Mouse (Mus musculus) forebrain, embryonic 10.5 days (tissue): Measurements from ENCODE around the gene Hist2h3b. TPM values are rescaled to one million over a fixed set of nuclear protein-coding genes. Genes with fewer than 3 reads are reported as not detected.
"Not testable (repeated sequence)": the region's sequence is repeated elsewhere in the genome, so short reads cannot be mapped to it uniquely, and the experiment has no call there.

Experiments
- DNase-seq: peaks from one replicate; pipeline ENCODE4 v3.0.0-alpha.2; 2017; ENCODE audit warnings: low spot score; ENCODE audit errors: extremely low spot score
- H3K27ac ChIP-seq: fragments of 300-500 bp; sonication (generic); 2 replicates; pipeline ENCODE4 v1.5.1; 2016; ENCODE audit warnings: mild to moderate bottlenecking
- H3K27me3 ChIP-seq: fragments of 300-500 bp; sonication (generic); 2 replicates; pipeline ENCODE4 v1.6.1; 2016; ENCODE audit warnings: mild to moderate bottlenecking; ENCODE audit not compliant: poor library complexity, severe bottlenecking
- H3K36me3 ChIP-seq: fragments of 300-500 bp; sonication (generic); replicated peaks from 2 replicates; pipeline ENCODE4 v1.6.1; 2016; ENCODE audit warnings: mild to moderate bottlenecking, moderate library complexity
- H3K4me1 ChIP-seq: fragments of 300-500 bp; sonication (generic); 2 replicates; pipeline ENCODE4 v1.6.1; 2016
- H3K4me3 ChIP-seq: fragments of 300-500 bp; sonication (generic); 2 replicates; pipeline ENCODE4 v1.5.1; 2016; ENCODE audit warnings: mild to moderate bottlenecking, moderate library complexity
- H3K9me3 ChIP-seq: fragments of 300-500 bp; sonication (generic); 2 replicates; pipeline ENCODE4 v1.6.1; 2016; ENCODE audit warnings: mild to moderate bottlenecking, moderate library complexity
- WGBS: fragments of 180-500 bp; shearing (Covaris S2); methylation state at CpG from one replicate; pipeline ENCODE4 v1.1.7; 2016; 5-methylcytosine and 5-hydroxymethylcytosine counted together
- polyA plus RNA-seq: library from polyadenylated mRNA; unstranded; fragments of >200 nt; fragmentation: Nextera tagmentation; extraction: Ambion mirVana; gene quantifications from 2 replicates; pipeline ENCODE4 v1.2.1, GENCODE M21; 2016

Hist2h3b gene
- 48.0 and 48.8 TPM in 2 replicates for polyA plus RNA-seq

DNA sequence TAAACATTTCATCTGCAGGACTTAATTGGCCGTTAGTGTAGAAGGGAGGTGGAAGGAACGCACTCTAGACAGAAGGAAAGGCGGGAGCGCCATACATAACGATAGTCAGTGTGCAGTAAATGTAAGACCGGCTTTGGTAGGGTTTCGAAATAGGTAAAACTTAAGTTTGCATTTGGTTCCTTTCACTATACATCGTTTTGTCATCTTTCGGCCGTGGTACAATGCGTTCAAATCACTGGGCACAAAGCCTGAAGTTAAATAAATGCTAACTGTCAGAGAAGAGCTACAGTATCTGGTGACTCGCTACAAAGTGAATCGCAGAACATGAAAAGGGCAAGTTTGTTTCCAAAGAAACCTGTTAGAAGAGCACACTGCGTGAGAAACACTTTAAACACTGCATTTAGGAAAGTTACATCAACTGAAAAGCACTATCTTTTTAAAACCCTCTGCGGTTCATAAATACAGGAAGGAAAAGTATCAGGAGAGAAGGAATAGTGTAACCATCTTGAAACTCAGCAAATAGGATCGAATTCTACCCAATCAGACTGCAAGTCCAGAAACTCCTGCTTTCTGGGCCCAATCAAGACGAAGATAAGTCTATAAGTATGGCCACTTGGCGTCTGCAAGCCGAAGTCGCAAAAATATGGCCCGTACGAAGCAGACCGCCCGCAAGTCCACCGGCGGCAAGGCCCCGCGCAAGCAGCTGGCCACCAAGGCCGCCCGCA, at the start of gene Hist2h3b:
Gene Hist2h3b, plus strand, starts transcription at position 604 of the 725 bp plus-strand sequence.
- WGBS: 27% methylated on average over 30 of the region's 30 CpGs
- Histone ChIP-seq H3K4me1 (peaks cover 41% of the 10 kb centered on the region), H3K27ac (peak within 1 kb of the TSS; percentile 96), H3K27me3 (no peaks in the 10 kb centered on the region), H3K9me3 (no peaks in the 10 kb centered on the region), H3K36me3 (no peaks in the 10 kb centered on the region), H3K4me3 (peak within 1 kb of the TSS; percentile 67)
- peak; percentile 75 for DNase-seq

DNA sequence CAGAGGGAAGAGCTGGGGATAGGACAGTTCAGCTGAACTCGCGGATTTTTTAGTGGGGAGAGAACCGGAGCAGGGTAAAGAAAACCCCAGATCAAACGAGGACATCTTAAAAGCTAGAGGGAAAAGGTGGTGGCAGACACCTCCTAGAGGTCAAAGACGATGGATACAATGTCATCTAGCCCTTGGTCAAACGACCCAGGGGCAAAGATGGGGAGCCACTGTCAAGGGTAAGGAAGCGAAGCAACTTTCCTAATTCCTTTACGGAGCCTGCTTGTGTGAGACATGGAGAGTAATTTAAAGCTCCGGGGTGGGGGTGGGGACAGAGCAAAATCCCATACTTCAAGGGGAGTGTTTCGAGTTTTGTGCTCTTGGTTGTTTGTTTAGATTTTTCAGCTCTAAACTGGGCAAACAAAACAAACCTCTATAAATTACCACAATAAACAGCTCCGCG, 49.2 kb upstream of the Hist2h3b start:
- Histone ChIP-seq H3K27me3 (no peaks in the 10 kb centered on the region), H3K4me3 (peak overlapping the region; percentile 69), H3K4me1 (peaks cover 60% of the 10 kb centered on the region), H3K9me3 (no peaks in the 10 kb centered on the region), H3K27ac (peak overlapping the region; percentile 95), H3K36me3 (no peaks in the 10 kb centered on the region)
- WGBS: under 1% methylated on average over 12 of the region's 12 CpGs
- DNase-seq: peak; percentile 54

DNA sequence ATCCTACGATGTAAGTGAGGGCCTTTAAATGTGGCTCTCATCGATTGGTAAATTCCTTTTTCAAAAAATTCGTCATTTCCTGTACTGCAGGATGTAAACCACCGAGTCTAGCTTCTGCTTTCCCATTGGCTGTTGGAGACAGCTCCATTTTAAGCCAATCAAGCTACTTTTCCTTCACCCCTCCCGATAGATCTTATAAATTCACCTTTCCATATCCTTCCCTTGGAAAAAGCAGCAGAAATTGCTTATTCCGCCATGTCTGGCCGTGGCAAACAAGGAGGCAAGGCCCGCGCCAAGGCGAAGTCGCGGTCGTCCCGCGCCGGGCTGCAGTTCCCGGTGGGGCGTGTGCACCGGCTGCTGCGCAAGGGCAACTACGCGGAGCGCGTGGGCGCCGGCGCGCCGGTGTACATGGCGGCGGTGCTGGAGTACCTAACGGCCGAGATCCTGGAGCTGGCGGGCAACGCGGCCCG, 48.8 kb upstream of the Hist2h3b start, which contains the start of the genes Bola1 and Hist2h2ab:
Gene Bola1, minus strand, starts transcription at position 49 of the 470 bp plus-strand sequence.
Gene Hist2h2ab, plus strand, starts transcription at position 205 of the 470 bp plus-strand sequence.
- H3K36me3 ChIP-seq: no peaks in the 10 kb centered on the region
- H3K4me1 ChIP-seq: peaks cover 64% of the 10 kb centered on the region
- WGBS: under 1% methylated on average over 37 of the region's 37 CpGs
- H3K4me3 ChIP-seq: peak within 1 kb of the TSS; percentile 69
- H3K27me3 ChIP-seq: no peaks in the 10 kb centered on the region
- H3K27ac ChIP-seq: peak within 1 kb of the TSS; percentile 95
- H3K9me3 ChIP-seq: no peaks in the 10 kb centered on the region
- peak; percentile 75 for DNase-seq

DNA sequence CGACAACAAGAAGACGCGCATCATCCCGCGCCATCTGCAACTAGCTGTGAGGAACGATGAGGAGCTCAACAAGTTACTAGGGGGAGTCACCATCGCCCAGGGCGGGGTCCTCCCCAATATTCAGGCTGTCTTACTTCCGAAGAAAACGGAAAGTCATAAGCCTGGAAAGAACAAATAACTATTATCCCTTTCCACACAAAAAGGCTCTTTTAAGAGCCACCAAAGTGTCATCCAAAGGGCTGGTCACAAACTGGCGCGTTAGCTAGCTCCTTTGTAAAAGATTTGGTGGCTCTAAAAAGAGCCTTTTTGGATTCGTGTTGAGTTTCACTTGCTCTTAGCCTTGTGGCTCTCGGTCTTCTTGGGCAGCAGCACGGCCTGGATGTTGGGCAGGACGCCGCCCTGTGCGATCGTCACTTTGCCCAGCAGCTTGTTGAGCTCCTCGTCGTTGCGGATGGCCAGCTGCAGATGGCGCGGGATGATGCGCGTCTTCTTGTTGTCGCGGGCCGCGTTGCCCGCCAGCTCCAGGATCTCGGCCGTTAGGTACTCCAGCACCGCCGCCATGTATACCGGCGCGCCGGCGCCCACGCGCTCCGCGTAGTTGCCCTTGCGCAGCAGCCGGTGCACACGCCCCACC, 48.2 kb upstream of the Hist2h3b start:
- not testable (repeated sequence) for H3K36me3 ChIP-seq, H3K9me3 ChIP-seq, H3K27me3 ChIP-seq
- DNase-seq: peak; percentile 60
- peak overlapping the region; percentile 69 for H3K4me3 ChIP-seq
- under 1% methylated on average over 43 of the region's 47 CpGs for WGBS
- H3K4me1 ChIP-seq: peaks cover 70% of the 10 kb centered on the region
- H3K27ac ChIP-seq: peak overlapping the region; percentile 95

DNA sequence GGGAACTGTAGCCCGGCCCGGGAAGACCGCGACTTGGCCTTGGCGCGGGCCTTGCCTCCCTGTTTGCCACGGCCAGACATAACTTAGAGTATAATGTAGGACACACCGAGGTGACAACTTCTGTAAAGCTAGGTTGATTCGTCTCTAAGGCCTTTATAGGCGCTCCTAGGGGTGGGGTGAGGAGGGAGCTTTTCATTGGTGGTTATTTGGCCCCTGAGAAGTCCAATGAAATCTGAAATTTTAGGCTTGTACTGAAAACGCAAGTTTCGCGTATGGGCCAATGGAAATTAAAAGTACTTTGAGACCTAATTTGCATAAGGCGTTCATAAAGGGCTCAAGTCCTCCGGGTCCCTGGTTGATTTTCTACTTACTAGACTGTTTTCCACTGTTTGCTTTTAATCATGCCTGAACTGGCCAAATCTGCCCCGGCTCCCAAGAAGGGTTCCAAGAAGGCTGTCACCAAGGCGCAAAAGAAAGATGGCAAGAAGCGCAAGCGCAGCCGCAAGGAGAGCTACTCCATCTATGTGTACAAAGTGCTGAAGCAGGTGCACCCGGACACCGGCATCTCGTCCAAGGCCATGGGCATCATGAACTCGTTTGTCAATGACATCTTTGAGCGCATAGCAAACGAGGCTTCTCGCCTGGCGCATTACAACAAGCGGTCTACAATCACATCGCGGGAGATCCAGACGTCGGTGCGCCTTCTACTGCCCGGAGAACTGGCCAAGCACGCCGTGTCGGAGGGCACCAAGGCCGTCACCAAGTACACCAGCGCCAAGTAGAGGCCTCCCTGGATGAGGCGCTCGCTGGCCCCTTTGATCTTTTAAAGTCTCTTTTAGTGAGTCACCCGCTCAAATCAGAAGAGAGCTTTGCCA, 47.5 kb upstream of the Hist2h3b start, which contains the start of the genes Hist2h2ac and Hist2h2be:
Gene Hist2h2ac, minus strand, starts transcription at position 116 of the 875 bp plus-strand sequence.
Gene Hist2h2be, plus strand, starts transcription at position 355 of the 875 bp plus-strand sequence.
- peak; percentile 84 for DNase-seq
- H3K36me3 ChIP-seq: no peaks in the 10 kb centered on the region
- H3K9me3 ChIP-seq: no peaks in the 10 kb centered on the region
- peak within 1 kb of the TSS; percentile 95 for H3K27ac ChIP-seq
- H3K4me1 ChIP-seq: peaks cover 73% of the 10 kb centered on the region
- H3K27me3 ChIP-seq: no peaks in the 10 kb centered on the region
- WGBS: under 1% methylated on average over 43 of the region's 43 CpGs
- peak within 1 kb of the TSS; percentile 69 for H3K4me3 ChIP-seq

DNA sequence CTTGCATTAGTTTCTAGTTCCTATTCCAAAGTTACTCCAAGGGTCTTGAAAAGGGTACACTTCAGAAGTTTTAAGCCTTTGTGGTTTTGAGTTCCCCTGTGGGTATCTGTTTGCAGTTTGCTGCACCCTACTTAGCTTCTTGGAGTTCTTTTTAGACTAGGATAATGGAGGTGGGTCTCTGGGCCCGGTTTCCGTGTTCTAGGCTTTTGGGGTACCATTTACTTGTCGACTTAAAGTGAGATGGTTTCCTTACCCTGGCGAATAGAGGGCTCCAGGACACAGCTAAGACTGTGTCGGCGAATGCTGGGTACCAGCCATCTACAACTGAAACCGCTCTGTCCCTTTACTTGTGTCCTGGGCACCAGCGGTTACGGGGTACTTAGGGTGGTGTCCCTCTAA, 46.8 kb upstream of the Hist2h3b start:
- 17% methylated on average over 9 of the region's 9 CpGs for WGBS
- Histone ChIP-seq H3K4me1 (peaks cover 74% of the 10 kb centered on the region), H3K36me3 (no peaks in the 10 kb centered on the region), H3K9me3 (no peaks in the 10 kb centered on the region), H3K27me3 (no peaks in the 10 kb centered on the region), H3K27ac (peak overlapping the region; percentile 95), H3K4me3 (peak overlapping the region; percentile 69)
- DNase-seq: peak; percentile 30

DNA sequence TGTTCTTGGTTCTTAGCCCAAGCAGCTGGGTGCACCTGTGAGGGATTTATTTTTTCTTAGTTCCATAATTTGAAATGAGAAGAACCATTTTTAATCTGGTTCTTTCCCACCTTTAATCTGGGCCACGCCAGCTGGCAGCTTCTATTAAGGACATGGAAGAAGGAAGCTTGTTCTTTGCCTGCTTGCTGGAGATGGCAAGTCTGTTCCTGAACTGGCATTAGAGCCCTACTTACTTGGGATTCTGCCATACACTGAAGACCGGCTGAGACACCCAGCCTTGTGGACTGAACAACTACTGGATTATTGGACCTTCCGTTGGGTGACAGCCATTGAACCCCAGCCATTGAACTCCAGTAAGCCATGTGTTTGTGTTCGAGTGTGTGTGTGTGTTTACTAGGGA, 45.7 kb upstream of the Hist2h3b start:
- H3K27ac ChIP-seq: peak overlapping the region; percentile 95; the same call in 1 of the 2 replicates
- H3K4me3 ChIP-seq: peak overlapping the region; percentile 69
- no peaks in the 10 kb centered on the region for H3K27me3 ChIP-seq
- 95% methylated on average over 4 of the region's 4 CpGs for WGBS
- peaks cover 82% of the 10 kb centered on the region for H3K4me1 ChIP-seq
- no peaks in the 10 kb centered on the region for H3K9me3 ChIP-seq
- no peak for DNase-seq
- no peaks in the 10 kb centered on the region for H3K36me3 ChIP-seq

DNA sequence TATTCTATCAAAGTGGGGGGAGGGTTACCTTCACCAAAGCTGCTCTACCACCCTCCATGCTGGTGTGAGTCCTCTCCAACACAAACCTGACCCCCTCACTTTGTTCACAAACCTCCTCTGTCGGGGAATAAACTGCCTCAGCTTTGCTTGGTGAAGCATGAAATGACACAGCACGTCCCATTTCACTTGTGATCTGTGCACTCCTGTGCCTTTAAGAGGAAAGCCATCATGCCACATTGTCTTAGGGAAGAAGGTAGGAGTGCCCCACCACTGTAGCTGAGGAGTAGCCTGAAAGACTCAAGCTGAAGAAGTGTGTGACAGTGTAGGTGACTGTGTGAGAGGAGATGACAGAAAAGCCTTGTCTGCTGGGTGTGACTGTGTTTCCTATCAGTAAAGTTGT, 43.0 kb upstream of the Hist2h3b start:
- no peaks in the 10 kb centered on the region for H3K27me3 ChIP-seq
- H3K4me3 ChIP-seq: peak overlapping the region; percentile 20; the same call in 1 of the 2 replicates
- peak overlapping the region; percentile 74 for H3K27ac ChIP-seq
- 9% methylated on average over 2 of the region's 2 CpGs for WGBS
- H3K9me3 ChIP-seq: no peaks in the 10 kb centered on the region
- no peak for DNase-seq
- peaks cover 68% of the 10 kb centered on the region for H3K4me1 ChIP-seq
- no peaks in the 10 kb centered on the region for H3K36me3 ChIP-seq

DNA sequence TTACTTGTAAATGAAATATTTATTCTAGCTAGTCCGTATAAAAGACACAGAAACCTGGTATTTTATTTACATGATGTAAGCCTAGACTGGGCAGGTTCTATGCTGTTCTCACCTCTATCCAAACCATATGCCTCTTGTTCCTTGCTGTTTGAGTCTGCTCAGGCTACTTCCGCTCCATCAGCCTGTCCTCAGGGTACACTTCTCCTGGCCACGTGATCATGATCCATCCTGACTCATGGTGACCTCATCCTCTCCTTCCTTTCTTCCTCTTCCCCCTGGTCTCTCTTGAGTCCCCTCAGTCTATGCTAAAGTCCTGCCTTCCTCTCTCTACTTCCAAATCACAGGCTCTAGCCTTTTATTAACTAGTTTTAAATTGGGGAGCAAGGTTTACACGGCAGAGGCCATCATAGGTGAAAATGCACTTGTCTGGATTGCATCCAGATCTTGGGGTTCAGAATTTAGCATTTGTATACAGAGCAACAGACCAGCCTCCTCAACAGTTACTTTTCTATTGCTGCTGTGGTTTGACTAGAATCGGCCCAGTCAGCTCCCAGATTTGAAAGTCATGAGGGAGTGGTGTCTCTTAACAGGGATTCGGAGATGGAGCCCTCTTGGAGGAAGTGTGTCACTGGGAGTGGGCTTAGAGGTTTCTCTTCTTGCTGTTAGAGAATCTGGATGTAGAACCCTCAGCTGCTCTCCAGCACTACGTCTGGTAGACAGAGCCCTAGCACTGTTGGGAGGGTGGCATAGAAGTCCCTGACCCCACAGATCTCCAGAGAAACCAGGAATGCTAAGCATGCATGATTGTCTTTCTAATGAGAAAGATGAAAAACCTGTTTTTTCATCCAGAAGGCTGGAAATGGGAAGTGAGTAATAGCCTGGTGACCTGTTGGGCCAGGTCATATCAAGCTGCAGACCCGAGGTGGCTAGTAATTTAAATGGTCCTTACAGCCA, 41.5 kb upstream of the Hist2h3b start:
- WGBS: 72% methylated on average over 8 of the region's 8 CpGs
- no peaks in the 10 kb centered on the region for H3K36me3 ChIP-seq
- no peak overlapping the region; the same call in 1 of the 2 replicates for H3K4me3 ChIP-seq
- peaks cover 58% of the 10 kb centered on the region for H3K4me1 ChIP-seq
- DNase-seq: no peak
- H3K27me3 ChIP-seq: no peaks in the 10 kb centered on the region
- H3K9me3 ChIP-seq: no peaks in the 10 kb centered on the region
- peak overlapping the region; percentile 30; the same call in 1 of the 2 replicates for H3K27ac ChIP-seq

DNA sequence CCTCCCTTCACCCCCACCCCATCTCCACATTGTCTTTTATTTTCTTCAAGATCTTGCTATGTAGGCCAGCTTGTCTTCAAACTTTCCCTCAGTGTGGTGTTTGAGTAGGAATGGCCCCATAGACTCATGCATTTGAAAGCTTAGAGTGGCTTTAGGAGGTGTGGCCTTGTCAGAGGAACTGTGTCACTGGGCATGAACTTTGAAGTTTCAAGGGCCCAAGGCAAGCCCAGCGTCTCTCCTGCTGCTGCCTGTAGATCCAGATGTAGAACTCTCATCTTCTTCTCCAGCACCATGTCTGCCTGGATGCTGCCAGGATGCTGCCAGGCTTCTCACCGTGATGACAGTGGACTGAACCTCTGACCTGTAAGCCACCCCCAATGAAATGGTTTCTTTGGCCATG, 39.6 kb upstream of the Hist2h3b start:
- H3K4me1 ChIP-seq: peaks cover 39% of the 10 kb centered on the region
- H3K4me3 ChIP-seq: no peak overlapping the region
- H3K36me3 ChIP-seq: no peaks in the 10 kb centered on the region
- no peaks in the 10 kb centered on the region for H3K27me3 ChIP-seq
- no peak for DNase-seq
- 85% methylated on average over 2 of the region's 2 CpGs for WGBS
- no peaks in the 10 kb centered on the region for H3K9me3 ChIP-seq
- no peak overlapping the region for H3K27ac ChIP-seq

DNA sequence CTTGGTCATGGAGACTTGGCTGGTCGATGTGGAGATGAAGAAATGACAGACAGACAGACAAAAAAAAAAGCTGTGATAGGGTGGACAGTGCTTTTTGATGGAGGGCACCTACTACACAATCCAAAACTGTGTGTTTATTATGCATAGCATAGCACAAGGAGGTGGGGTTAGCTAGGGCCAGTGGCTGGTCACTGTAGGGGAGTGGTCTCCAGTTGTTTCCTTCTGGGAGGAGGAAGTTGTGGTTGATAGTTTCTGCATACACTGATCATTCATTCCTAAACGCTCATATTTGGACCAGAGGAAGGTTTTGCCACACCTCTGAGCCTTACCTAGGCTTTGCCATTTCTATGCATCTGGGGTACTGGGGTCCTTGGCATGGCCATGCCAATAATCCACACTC, 38.0 kb upstream of the Hist2h3b start:
- H3K9me3 ChIP-seq: no peaks in the 10 kb centered on the region
- no peaks in the 10 kb centered on the region for H3K27me3 ChIP-seq
- 77% methylated on average over 2 of the region's 2 CpGs for WGBS
- no peaks in the 10 kb centered on the region for H3K36me3 ChIP-seq
- DNase-seq: no peak
- H3K4me3 ChIP-seq: no peak overlapping the region
- peaks cover 23% of the 10 kb centered on the region for H3K4me1 ChIP-seq
- H3K27ac ChIP-seq: no peak overlapping the region
